Mouse (Mus musculus): Measurements from ENCODE around the gene 1600014C23Rik.

GRCm38 (mm10) chr17:45754186-45754862 is 20.7 kb upstream of the 1600014C23Rik start:
- no peak for TF ChIP-seq CTCF (IDR thresholded peaks at IDR 0.05; ENCODE audit: low read depth, low read length)
- no peak for TF ChIP-seq GATA1 (IDR thresholded peaks at IDR 0.05; ENCODE audit: borderline replicate concordance, low read length)

Measured in G1E (cell line).